Mouse (Mus musculus) CD4-positive, CD25-positive, alpha-beta regulatory T cell, adult 4 months (primary cell): ENCODE results near the gene Nlrc5. TPM values are rescaled to one million over a fixed set of nuclear protein-coding genes. Genes with fewer than 3 reads are reported as not detected.
"Not testable (repeated sequence)": the region's sequence is repeated elsewhere in the genome, so short reads cannot be mapped to it uniquely, and the experiment has no call there.

ENCODE experiments used
- ATAC-seq: one replicate; pipeline ENCODE4 v1.8.0; 2017
- polyA plus RNA-seq, 2 experiments: library from polyadenylated mRNA; unstranded; fragments of 100-300 nt; shearing (Covaris generic); gene quantifications; one replicate each; pipeline ENCODE4 v1.2.1; 2017

The Nlrc5 gene
- 100 to 1,000 TPM; 186 to 214 TPM for polyA plus RNA-seq

DNA sequence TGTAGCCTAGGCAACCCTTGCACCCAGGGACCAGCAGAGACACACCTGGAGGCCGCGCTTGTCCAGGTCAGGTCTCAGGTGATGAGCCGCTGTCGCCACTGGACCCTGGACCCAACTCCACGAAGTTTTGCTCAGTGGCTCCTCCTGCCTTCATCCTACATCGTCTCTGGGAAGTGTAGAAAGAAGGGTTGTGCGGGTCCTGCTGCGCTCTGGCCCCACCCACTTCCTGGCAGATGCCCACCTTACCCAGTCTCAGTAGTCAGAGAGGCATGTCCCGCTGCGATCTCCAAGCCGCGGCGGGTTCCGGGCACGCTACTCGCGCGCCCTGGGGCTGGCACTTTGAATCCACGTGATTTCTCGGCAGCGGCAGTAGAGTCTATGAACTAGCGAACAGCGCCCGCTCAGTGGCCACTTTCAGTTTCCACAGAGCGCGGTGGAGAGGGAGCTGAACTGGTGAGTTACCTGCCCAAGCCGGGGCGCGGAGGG lies at the start of gene Nlrc5:
Gene Nlrc5 (plus strand): TSS at position 376 of the 486 bp plus-strand sequence.
- ATAC-seq, result peak; percentile 87

DNA sequence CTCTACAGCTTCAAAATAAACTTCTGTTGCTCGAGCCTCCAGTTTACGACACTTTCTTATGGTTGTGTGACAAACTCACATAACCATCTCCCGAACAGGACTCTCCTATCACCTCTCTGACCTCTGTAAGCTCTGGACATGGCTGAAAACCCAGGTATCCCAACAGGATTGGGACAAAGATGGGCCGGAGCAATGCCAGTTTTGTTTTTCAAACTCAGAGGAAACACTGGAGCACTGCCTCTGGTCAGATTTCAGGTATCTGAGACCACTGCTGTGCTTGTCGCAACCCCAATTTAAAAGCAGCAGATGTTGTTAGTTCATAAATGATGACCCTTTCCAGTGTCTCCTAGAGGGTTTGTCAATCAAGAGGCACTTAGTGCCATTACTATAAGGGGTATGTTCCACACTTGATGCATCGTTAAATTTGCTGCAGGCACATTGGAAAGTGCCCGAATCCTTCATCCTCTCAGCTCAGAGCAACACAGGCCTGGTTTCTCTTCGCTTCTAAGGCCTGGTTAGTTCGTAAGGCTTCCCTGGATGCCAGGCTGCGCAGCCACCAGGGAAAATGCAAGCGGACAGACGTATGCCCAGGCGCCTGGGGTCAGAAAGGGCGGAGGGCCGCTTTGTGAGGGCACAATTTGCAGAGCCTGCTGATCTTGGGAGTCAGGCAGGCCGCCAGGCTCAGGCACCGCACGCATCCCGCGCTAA lies 48.5 kb upstream of the Nlrc5 start:
- peak; percentile 25 for ATAC-seq

DNA sequence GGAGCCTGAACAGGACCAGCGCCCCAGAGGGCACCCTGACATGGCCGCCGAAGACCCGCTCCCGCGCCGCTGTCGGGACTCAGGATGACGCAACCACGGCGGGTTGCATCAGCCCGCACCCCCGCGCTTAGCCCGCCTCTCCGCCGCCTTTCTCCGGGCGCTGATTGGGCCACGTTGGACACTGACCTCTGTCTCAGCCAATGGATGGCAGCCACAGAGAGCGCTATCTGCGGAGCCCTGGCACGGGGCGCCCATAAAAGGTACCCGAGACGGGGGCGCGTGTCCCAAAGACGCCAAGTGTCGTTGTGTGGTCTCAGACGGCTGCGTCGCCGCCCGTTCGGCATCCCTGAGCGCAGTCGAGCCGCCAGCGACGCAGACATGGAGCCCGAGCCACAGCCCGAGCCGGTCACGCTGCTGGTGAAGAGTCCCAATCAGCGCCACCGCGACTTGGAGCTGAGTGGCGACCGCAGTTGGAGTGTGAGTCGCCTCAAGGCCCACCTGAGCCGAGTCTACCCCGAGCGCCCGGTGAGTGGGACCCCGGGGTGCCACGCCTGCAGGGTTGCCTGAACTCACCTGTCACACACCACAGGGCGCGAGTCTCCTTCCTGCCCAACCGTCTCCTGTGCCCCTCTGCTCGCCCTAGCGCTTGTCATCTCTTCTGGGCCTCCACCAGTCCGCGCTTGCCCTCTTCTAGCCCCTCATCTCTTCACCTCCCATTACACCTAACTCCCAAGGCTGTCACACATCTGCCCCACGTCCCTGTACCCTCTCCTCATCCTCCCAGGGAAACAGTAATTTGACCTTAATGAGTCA lies 47.7 kb upstream of the Nlrc5 start, which contains the start of gene Herpud1:
Gene Herpud1 (plus strand): TSS at position 225 of the 813 bp plus-strand sequence.
- peak; percentile 95 for ATAC-seq

DNA sequence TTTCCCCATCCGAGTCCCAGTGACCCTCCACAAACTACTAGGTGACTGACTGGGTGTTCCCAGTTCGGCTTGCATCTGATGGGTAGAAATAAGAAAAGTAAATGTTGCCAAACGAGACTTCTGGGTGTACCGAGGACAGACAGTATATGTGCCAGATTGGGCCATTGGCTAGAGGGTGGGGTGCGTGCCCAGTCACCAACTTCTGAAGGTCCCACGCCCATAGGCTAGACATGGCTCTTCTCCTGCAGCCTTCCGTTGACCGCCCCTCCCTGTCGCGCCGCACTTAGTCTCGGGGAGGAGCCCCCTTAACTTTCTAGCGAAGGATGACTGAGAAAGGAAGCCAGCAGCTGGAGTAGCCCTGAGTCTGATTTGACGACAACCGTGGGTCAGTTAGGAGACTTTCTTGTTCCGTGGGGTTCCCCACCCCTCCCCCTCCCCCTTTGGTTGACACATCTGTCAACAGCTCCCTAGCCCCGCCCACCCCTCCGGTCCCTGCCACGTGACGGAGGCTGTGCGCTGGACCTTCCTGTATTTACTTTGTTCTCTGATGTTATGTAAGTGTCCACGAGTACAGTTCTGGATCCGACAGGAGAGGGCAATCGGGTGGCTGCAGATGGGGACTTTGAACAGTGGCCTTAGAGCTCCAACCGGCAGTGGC lies 47.0 kb upstream of the Nlrc5 start:
- ATAC-seq, result no peak

DNA sequence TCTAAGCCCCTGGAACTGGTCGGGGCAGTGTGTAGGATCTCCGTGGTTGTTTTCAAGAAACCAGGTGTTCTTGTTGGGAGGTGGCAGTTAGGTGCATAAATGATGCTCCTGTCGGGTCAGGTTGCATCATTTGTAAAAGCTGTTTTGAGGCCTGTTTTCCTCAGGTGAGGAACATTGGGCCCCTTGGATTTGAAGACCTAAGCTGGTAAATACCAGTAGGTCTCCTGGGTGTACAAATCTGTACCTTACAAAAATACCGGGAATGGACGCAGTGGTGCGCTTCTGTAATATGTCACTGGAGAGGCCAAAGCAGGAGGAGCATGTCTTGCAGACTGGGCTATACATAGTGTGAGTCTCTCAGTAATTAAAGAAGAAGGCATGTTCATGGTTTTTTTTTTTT lies 46.4 kb upstream of the Nlrc5 start:
- ATAC-seq, result no peak

DNA sequence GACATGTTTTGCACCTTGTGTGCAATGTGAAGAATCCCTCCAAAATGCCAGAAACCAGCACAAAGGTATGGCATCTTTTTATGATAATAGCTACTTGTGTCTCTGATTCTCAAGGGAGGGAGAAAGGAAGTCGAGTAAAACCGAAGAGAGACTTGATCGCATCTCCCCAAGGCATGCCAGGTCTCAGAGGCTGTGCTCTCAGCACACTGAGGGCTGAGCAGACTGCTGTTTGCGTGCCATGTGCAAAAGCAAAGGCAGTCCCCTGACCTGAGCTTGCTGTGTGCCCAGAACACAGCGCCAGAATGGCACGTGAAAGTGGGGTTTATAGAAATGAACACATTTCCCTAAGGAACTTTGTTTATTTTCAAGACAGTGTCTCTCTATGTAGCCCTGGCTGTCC lies 44.6 kb upstream of the Nlrc5 start:
- ATAC-seq, result no peak

DNA sequence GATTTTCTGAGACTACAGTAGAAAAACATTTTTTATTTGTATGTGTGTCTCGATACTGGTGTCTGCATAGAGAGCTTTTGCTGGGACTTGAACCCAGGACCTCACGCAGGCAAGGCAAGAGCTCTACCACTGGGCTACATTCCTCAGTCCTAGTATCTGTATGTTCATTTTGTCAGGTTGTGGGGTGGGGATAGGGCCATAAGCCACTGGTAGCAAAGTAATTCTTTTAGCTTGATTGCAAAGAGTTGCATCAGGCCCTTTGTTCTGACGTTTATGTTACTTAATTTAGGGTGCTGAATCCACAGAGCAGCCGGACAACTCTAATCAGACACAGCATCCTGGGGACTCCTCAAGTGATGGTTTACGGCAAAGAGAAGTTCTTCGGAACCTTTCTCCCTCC lies 43.7 kb upstream of the Nlrc5 start:
- ATAC-seq, result no peak

DNA sequence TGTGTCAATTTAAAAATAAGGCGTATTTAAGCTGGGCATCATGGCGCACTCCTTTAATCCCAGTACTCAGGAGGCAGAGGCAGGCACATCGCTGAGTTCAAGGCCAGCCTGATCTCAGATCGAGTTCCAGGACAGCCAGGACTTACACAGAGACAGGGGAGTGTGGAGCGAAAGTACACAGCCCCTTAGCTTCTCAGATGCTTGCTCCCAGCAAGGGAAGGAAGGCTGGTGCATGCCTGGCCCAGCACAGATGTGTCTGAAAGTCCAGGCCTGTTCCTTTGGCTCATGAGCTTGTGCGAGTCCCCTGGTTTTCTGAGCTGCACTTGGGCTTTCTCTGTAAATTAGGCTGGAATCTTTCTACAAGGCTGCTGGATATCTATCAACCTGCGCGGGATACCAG lies 43.2 kb upstream of the Nlrc5 start:
- ATAC-seq, result no peak

DNA sequence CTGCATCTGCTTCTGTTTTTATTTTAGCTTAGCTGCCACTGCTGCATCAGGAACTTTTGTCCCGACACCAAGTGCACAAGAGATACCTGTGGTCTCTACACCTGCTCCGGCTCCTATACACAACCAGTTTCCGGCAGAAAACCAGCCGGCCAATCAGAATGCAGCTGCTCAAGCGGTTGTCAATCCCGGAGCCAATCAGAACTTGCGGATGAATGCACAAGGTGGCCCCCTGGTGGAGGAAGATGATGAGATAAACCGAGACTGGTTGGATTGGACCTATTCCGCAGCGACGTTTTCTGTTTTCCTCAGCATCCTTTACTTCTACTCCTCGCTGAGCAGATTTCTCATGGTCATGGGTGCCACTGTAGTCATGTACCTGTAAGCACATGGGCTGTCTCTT lies 42.0 kb upstream of the Nlrc5 start:
- ATAC-seq, result peak; percentile 28

DNA sequence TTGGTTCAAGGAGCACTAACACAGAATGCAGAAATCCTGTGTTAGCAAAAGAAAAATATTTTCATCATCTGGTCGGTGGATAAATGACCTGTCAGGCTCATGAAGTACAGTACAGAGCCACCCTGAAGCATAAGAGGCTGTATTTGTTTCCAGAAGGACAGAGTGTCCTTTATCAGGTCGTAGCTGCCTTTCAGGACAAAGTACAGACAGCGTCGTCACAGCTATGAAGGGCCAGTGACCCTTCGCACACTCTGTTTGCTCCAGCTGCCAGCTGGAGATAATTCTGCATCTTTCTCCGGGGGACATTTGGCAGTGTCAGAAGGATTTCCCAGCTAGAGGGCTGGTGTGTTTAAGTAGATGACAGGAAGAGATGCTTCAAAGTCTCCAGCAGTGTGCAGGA lies 41.5 kb upstream of the Nlrc5 start:
- ATAC-seq, result no peak

DNA sequence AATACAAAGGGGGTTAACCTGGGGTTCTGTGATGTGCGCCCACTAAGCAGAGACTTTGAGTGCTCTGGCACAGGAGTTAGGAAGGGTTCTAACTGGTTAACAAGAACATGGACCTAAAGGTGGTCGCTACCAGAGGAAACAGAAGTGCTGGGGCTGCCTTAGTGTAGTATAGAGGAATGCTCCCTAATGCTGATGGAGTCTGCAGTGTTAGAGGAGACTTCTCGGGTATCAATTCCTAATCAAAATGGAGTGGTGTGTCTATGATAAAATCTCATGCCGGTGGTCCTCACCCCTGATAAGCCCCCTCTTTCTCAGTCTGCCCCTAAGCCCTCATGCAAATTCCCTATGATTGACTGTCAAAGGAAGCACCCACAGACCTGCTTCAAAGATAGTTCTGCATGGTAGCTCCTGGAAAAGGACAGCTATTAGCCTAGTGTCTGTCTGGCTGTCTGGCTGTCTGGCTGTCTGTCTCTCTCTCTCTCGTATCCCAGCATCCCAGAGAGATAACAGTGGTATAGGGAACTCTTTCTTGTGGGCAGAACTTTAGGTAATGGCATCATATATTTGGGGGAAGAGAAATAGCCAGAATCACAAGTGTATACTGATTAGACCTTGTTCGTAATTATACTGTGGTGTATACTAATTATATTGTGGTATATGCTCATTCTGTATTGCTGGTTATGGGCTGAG lies 38.2 kb upstream of the Nlrc5 start:
- no peak for ATAC-seq

DNA sequence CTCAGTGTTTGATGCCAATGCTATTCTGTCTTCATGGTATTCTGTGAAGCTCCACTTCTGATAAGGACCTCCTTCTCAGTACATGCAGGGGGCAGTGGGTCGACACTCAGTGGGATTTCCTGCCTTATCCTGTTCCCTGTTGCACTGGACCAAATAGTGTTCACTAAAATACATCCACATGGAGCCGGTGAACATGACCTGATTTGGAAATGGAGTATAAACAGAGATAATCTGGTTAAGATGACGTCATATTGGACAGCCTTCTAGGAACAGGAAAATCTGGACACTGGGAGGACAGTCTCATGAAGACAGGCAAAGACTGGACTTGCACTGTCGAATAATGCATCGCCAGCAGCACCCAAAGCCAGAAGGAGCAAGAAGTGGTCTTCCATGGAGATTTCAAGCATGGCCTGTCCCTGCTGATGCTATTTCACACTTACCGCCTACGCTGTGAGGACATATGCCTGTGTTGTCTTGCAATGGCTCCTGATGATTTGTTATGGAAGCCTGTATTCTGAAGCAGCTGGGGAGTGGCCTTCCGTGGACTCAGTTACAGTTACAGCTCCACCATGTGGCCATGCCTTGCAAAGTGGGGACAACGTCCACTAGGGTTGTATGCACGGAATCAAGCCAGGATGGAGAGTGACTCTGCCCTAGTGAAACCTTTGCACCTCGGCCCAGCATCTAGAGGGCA lies 37.0 kb upstream of the Nlrc5 start:
- peak; percentile 64 for ATAC-seq

DNA sequence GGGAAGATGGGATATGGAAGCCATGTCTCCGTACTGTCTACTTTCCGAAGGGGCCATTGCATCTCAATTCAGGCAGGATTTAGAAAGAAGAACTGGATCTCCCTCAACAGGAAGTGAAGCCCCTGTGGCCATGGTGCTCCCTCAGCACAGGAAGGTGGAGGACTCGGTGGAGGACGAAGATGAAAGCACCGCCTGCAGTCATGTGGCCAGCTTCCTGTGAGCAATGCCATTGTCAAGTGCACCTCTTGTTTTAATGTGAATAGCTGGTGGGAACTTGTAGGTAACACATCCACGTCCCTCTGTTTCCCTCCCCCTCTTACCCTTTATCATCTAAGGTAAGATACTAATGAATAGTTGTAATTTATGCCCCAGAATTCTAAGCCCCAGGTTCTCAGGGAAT lies 35.6 kb upstream of the Nlrc5 start:
- peak; percentile 82 for ATAC-seq

DNA sequence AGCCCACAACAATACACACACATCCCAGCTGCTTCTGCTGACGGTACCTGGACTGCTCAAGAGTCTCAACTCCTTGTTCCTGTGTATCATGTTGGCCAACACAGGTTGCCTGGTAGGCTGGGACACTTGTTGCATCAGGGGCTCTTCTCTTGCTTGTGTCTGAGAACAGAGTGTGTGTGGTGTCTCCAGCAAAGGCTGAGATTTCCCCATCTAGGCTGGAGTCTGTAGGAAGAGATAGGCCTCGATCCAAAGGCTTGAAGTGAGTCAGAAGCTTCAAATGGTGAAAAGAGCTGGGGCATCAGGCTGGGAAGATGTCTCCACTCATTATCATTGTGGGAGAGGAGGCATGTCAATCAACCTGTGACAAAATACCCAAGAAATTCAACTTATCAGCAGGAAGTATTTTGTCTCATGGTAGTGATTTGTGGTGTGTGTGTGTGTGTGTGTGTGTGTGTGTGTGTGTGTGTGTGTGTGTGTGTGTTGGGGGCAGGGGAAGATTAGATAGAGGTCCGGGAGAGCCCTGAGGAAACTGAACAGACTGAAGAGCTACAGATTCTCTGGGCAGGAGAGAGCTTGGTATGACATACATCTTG lies 34.7 kb upstream of the Nlrc5 start:
- ATAC-seq, result no peak

DNA sequence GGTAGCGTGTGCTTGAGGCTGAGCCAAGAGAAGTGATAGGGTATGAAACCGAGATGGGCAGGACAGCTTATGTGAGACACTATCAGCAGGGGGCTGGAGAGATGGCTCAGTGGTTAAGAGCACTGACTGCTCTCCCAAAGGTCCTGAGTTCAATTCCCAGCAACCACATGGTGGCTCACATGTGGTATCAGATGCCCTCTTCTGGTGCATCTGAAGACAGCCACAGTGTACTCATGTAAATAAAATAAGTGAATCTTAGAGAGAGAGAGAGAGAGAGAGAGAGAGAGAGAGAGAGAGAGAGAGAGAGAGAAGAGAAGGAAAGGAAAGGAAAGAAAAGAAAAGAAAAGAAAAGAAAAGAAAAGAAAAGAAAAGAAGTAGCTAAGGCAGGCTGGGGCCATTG lies 34.2 kb upstream of the Nlrc5 start:
- not testable (repeated sequence) for ATAC-seq

DNA sequence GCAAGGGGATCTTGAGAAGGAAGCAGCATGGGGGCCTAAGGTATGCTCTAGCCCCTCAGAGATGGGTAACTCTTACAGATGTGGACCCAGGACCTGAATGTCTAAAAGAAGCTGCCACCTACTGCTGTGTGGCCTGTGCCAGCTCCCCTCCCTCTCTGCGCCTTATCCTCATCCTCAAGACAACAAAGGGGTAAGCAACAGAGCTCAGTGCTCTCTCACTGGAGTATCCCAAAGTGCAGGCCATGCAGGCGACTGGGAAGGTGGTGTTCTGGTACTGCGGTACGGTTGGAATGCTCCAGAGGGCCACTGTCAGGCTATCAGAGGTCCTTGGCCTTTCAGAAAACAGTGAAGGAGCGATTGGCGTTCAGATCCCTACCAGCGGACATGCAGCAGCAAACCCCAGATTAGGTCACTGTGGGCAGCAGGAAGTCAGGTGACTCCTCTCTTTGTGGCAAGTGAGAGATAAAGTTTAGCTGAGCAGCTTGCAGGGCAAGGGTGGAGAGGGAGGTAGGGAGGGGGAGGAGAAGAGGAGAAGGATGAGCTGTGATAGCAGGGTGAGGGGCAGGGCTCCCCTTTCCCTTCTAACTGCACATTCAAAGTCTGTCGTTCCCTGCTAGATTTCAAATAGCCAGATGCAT lies 25.6 kb upstream of the Nlrc5 start:
- peak; percentile 42 for ATAC-seq

DNA sequence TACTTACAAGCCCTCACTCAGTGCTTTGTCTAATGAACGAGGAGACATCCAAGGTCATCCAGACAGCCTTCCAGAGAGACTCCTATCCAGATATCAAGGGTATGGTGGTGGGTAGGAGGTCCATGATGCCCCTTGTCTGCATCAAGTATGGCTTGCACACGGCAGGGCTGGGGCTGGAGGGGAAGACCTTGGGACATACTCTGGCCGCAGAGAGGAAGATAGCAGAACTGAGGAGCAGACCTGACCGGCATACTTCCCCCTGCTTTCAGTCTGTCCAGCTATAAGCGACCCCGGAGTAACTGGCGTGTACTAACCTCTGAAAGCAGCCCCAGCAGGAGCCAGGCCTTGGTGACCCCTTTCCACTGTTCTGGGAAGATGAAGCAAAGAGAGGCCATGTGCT lies 24.6 kb upstream of the Nlrc5 start:
- ATAC-seq, result no peak

DNA sequence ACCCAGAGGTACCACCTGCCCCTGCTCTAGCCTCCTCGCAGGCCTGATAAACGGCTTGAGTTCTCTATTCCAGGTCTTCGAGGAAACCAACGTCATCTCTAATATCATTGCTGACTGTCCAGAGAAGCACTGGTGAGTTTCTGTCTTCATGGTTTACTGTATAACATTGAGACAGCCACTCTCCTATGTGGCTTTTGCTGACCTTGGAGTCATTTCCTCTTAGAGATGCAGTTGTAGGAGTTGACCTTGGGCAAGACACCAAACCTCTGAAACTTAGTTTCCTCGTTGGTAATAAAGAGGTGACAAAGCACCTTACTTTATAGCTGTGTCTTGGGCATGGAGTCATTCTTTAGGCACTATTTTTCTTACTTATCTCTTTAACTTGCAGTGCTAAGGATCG lies 21.6 kb upstream of the Nlrc5 start:
- no peak for ATAC-seq

DNA sequence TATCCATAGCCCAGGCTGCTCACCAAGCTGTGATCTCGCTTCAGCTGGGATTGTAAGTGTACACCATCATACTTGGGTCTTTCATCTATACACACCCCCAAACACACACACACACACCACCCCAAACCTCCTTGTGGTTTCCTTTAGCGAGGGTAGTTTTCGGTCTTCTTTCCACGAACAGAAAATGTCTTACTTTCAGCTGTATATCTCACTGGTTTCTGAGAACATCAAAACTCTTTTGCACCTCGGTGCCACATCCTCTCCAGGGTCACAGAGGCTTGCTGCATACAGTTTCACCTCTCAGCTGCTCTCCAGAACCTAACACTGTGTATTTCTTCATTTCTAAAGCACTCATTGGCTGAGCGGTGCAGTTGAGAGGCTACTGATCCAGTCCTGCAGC lies 20.6 kb upstream of the Nlrc5 start:
- ATAC-seq, result peak; percentile 84

DNA sequence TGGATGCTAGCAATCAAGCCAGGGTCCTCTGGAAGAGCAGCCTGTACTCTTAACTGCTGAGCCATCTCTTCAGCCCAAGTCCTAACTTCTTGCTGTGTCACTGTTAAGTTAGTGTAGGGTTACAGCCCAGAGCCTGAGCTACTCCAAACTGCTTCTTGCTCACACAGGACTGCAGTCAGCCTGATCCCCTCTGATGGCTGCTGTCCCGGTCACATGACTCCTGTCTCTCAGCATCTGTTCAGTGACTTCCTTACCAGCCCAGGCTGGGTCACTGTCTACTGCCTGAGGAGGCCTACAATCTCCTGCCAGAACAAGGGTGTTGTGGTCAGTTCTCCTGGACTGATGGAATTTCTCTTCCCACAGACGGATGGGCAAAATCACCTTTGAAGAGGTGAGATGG lies 18.9 kb upstream of the Nlrc5 start:
- peak; percentile 31 for ATAC-seq

DNA sequence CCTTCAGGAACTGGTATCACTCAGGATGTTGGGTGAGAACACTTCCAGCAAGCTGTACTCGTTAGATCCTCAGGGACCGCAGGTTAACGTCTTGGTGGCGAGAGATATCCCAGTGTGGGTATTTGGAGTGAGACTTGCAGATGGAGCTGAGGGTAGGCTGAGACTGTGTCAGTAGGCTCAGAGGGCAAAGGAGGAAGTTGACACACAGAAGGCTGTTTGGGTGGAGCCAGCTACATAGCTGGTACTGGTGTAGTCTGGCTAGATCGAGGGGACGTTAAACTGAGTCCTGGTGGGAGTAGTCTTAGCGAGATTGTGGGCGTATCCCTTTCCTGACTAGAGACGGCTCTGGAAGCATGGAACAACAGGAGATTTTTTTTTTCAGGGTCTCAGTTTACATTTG lies 16.1 kb upstream of the Nlrc5 start:
- ATAC-seq, result no peak
